Mouse (Mus musculus): ENCODE results near the gene Maco1.

DNA sequence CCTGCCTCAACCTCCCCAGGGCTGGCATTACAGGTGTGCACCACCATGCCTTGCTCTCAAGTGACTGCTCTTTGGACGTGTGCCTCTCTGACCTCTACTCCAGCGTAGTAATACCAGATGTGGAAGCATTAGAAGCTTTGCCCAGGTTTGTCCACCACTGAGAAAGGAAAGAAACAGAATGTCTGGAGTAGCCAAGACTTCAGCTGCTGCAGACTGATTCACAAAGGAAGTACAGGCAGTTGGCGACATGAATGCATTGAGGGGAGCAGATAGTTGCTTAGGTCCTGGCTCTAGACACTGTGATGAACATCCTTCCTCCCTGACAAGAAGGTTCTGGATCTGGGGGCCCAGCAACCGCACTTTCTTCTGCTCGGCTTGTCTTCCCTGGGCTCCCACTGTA lies 2.9 kb upstream of the Maco1 start:
- TF ChIP-seq POLR2A (IDR thresholded peaks at IDR 0.05; ENCODE audit: extremely low read depth, insufficient read depth, low read length) (no peak), CTCF (IDR thresholded peaks at IDR 0.05; ENCODE audit: extremely low read depth, insufficient read depth, low read length) (no peak)
